Mouse (Mus musculus) inflammation-experienced regulatory T-cells, adult 6 months (primary cell): ENCODE results near the gene Gm5157. TPM values are rescaled to one million over a fixed set of nuclear protein-coding genes. Genes with fewer than 3 reads are reported as not detected.
"Not testable (repeated sequence)": the region's sequence is repeated elsewhere in the genome, so short reads cannot be mapped to it uniquely, and the experiment has no call there.

Source experiments
- ATAC-seq: one replicate; pipeline ENCODE4 v1.8.0; 2017
- polyA plus RNA-seq, 3 experiments: library from polyadenylated mRNA; unstranded; fragments of 100-300 nt; shearing (Covaris generic); gene quantifications; one replicate each; pipeline ENCODE4 v1.2.1; 2017

Gm5157 gene
- under 1 TPM in 1 of 3 experiments, not detected in 2; 0.27 TPM for polyA plus RNA-seq

GRCm38 (mm10) chr7:21190323-21190722 is at the start of gene Gm5157:
TSS of gene Gm5157 (minus strand) at chr7:21190423.
- not testable (repeated sequence) for ATAC-seq

GRCm38 (mm10) chr7:21161885-21162284 is 28.3 kb downstream of the Gm5157 start, which contains the start of gene Vmn1r123:
TSS of gene Vmn1r123 (plus strand) at chr7:21162185.
- not testable (repeated sequence) for ATAC-seq

Other genes with a start within 250 kb of the Gm5157 start
- gene Vmn1r119, start 178.0 kb downstream of the Gm5157 start, polyA plus RNA-seq: not detected
- not detected for gene Vmn1r120, start 136.6 kb downstream of the Gm5157 start, polyA plus RNA-seq
- gene Vmn1r121, start 91.9 kb downstream of the Gm5157 start, polyA plus RNA-seq: not detected
- gene Vmn1r122, start 56.3 kb downstream of the Gm5157 start, polyA plus RNA-seq: not detected
- gene Vmn1r123, start 28.2 kb downstream of the Gm5157 start, polyA plus RNA-seq: not detected
- not detected for gene Vmn1r124, start 70.2 kb upstream of the Gm5157 start, polyA plus RNA-seq
- gene Vmn1r125, start 81.8 kb upstream of the Gm5157 start, polyA plus RNA-seq: not detected
- not detected for gene Vmn1r126, start 111.0 kb upstream of the Gm5157 start, polyA plus RNA-seq
- not detected for gene Vmn1r127, start 129.4 kb upstream of the Gm5157 start, polyA plus RNA-seq
- not detected for gene Vmn1r128, start 158.9 kb upstream of the Gm5157 start, polyA plus RNA-seq
- gene Vmn1r129, start 170.9 kb upstream of the Gm5157 start, polyA plus RNA-seq: not detected
- gene Gm6882, start 242.3 kb upstream of the Gm5157 start, polyA plus RNA-seq: under 1 TPM in 1 of 3 experiments, not detected in 2; 0.16 TPM